Mouse (Mus musculus) left cerebral cortex, adult 11 months (tissue): Measurements from ENCODE around the gene Fbf1.
"Not testable (repeated sequence)": the region's sequence is repeated elsewhere in the genome, so short reads cannot be mapped to it uniquely, and the experiment has no call there.

Experiments used
- DNase-seq: peaks from one replicate; pipeline ENCODE4 v3.0.0; 2022; ENCODE audit warnings: low spot score

The Fbf1 gene

GRCm38 (mm10) chr11:116106963-116107776 lies 60.8 kb downstream of the Fbf1 start:
- no peak for DNase-seq

- no peak for DNase-seq
Measured at GRCm38 (mm10) chr11:116106154-116106962, 61.6 kb downstream of the Fbf1 start.

GRCm38 (mm10) chr11:116105065-116105464 lies 62.9 kb downstream of the Fbf1 start:
- no peak for DNase-seq

GRCm38 (mm10) chr11:116104006-116104646 lies 63.8 kb downstream of the Fbf1 start:
- no peak for DNase-seq

- no peak for DNase-seq
Measured at GRCm38 (mm10) chr11:116103572-116103971, 64.4 kb downstream of the Fbf1 start.

GRCm38 (mm10) chr11:116102472-116102871 lies 65.5 kb downstream of the Fbf1 start:
- no peak for DNase-seq

GRCm38 (mm10) chr11:116101931-116102381 lies 66.0 kb downstream of the Fbf1 start:
- no peak for DNase-seq

- DNase-seq = no peak
Measured at GRCm38 (mm10) chr11:116100839-116101238, 67.1 kb downstream of the Fbf1 start.

GRCm38 (mm10) chr11:116100385-116100784 lies 67.6 kb downstream of the Fbf1 start:
- DNase-seq = no peak

GRCm38 (mm10) chr11:116099462-116099861 lies 68.5 kb downstream of the Fbf1 start:
- DNase-seq = no peak

- no peak for DNase-seq
Measured at GRCm38 (mm10) chr11:116098711-116099460, 69.1 kb downstream of the Fbf1 start.

- DNase-seq = no peak
Measured at GRCm38 (mm10) chr11:116096213-116097108, 71.5 kb downstream of the Fbf1 start.

- no peak for DNase-seq
Measured at GRCm38 (mm10) chr11:116095573-116095972, 72.4 kb downstream of the Fbf1 start.

- no peak for DNase-seq
Measured at GRCm38 (mm10) chr11:116093771-116094565, 74.0 kb downstream of the Fbf1 start.

GRCm38 (mm10) chr11:116092959-116093358 lies 75.0 kb downstream of the Fbf1 start:
- DNase-seq = not testable (repeated sequence)
